Mouse (Mus musculus): ENCODE results near the gene Gzmm. TPM values are rescaled to one million over a fixed set of nuclear protein-coding genes. Genes with fewer than 3 reads are reported as not detected.

Gzmm gene
- total RNA-seq (2023), result 3.1 TPM

DNA sequence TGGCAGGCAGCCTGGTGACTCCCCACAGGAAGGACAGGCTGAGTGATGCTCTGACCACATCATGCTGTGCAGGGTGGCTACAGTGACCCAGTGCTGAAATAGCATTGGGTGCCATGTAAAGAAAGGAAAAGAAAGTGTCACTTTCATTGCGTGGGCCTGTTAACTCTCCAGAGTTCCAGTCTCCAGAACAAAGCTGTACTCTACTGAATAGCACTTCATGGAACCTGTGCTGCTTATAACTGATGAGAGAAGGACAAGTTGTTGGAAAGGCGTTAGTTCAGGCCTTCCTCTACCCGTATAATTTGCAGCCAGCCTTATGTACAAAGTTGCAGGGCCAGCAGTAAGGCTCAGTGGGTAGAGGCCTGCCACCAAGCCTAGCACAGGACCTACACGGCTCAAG, at the start of gene Gzmm:
Gene Gzmm (plus strand): TSS at position 301 of the 400 bp plus-strand sequence.

DNA sequence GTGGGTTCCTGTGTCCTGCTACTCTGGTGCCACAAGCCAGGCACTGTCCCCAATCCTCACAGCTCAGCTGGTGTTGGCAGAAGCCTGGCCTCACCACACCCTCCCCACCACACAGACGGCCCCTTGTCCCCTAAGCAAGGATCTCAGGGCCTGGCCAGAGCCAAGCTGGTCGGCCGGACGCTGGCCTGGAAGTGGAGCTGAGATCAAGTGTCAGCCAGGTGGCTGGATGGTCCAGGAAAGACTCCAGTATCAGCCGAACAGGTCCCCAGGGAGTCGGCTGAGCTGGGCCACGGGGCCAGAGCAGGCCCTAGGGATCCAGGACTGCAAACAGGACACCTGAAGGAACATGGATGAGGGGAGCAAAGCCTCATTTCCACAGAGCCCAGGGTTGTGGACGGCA, 43.1 kb upstream of the Gzmm start, which contains the start of gene Odf3l2:
Gene Odf3l2 (minus strand): TSS at position 28 of the 400 bp plus-strand sequence.

DNA sequence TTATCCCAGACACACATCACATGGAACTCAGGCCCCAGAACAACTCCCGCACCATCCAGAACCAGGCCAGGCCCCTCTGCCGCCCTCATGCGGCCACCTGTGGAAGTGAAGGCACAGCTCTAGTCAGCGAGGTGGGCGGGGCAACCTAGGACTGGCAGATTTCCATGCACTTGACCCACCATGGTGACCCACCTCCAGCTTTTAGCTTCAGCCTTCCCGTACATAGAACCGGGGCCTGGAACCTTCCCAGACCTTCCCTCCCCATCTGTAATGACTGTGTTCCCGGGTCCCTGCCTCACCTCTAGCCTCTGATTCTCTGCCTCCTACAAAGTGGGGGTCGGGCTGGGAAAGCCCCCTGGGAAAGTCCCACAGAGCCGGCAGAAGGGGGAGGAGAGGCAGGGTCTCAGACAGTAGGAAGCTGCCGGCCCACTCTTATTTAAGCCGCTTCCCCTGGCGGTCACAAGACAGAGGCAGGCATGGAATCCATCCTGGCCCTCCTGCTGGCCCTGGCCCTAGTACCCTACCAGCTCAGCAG, 24.6 kb upstream of the Gzmm start, which contains the start of gene Madcam1:
Gene Madcam1 (plus strand): TSS at position 429 of the 535 bp plus-strand sequence.

DNA sequence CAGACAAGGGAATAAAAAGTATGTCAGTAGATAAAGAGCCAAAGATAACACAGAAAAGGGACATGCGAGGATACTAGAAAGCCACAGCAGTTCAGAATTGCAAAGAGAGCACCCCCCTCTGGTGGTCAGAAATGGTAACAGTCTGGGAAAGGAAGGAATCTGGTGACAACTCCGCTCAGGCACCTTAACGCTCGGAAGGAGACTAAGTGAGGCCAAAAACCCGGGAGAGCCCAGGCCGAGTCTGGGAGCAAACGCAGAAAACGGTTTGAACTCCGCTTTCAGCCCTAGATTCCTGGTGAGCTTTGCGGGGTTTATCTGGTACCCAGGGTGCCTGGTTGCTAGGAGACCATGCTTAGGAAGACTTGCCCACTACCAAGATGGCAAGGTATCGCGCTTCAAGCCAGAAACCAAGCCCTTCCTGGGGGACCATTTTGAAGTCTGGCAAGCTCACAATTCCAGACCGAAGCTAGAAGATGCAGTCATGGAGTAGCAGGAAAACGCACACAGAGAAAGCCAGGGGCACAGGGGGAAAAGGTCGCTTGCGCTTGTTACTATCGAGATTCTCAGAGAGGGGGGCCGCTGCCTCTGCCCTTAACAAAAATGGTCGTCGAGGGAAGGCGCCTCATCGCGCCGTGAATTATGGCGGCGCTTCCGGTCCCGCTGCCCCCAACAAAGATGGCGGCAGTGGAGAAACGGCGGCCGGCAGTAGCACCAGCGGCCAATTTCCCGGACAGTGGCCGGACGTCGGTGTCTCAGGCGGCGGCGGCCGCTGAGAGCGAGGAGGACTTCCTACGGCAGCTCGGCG, 19.8 kb upstream of the Gzmm start, which contains the start of gene Tpgs1:
Gene Tpgs1 (plus strand): TSS at position 599 of the 805 bp plus-strand sequence.

DNA sequence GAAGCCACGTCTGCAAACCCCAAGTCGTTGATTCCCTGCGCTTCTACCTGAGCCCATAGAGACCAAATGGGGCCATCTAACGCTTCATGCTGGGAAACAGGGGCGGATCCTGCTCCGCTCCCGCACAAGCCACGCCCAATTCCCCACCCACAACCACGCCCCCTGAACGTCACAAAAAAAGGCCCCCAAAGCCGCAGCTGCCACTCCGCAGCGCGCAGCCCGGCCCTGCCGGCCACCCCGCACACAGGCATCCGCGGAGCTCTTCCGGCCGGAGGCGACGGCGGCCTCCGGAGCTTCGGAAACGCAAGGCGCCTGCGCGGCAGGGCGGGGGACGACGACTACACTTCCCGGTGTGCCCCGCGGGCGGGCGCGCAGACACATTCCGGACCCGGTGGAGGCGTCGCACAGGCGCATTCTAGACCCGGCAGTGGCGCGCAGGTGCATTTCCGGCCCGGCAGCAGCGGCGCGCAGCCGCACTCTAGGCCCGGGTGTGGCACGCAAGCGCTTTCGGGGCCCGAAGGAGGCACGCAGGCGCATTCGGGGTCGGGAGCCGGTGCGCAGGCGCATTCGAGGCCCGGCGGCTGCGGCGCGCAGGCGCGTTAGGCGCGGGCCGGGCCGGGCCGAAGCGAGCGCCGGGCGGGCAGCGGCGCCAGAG, 7.1 kb upstream of the Gzmm start, which contains the start of gene Cdc34:
Gene Cdc34 (plus strand): TSS at position 605 of the 655 bp plus-strand sequence.

DNA sequence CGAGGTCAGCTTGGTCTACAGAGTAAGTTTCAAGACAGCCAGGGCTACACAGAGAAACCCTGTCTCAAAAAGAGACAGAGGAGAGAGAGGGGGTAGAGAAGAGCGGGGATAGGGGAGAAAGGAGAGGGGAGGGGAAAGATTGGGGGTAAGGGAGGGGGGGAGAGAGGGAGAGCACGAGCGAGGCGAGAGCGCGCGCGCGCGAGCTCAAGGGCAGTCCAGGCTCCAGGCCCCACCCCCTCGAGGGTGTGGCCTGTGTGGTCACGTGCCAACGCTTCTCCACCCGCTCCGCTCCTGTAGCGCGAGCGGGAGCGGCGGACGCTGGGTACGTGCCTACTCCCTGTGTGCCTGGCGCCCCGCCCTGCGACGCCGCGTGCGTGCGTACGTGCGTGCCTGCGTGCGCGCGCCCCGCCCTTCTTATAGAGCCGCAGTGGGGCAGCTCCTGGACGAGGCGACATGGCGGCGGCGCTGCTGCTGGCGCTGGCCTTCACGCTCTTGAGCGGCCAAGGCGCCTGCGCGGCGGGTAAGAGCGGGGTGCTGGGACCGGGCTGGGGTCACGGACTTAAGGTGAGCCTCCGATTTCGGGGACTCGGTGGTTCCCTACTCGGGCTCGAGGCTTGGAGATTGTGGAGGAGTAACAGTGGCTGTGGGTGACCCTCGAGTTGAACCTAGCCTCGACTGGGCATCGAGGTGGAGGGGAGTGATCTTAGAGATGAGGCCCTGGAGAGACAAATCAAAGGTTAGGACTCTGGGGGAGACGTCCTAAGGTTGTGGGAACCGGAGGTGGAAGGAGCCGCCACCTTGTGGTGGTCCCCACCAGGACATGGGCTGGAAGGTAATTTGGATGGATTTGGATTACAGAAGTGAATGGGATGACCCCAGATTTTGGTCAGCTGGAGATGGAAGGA, 15.5 kb downstream of the Gzmm start, which contains the start of gene Bsg:
Gene Bsg (plus strand): TSS at position 427 of the 905 bp plus-strand sequence.

DNA sequence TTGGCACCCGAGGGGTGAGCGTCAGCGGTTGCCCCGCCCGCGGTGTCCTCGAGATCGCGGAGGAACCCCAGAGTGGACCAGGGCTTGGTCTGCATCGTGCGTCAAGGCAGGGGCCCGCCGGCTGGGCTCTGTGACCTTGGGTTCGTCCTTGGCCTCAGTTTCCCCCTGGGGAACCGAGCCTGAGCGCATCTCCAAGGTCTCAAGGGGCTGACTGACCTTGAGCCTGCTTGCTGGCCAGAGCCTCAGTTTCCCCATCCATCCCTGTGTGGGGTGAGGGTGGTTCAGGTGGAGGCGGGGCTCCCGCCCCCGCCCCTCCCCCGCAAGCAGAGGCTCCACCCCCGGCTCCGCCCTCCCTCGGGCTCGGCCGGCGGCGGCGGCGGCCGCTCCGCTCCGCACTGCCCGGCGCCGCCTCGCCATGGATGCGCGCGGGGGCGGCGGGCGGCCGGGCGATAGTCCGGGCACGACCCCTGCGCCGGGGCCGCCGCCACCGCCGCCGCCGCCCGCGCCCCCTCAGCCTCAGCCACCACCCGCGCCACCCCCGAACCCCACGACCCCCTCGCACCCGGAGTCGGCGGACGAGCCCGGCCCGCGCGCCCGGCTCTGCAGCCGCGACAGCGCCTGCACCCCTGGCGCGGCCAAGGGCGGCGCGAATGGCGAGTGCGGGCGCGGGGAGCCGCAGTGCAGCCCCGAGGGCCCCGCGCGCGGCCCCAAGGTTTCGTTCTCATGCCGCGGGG, 27.6 kb downstream of the Gzmm start, which contains the start of gene Hcn2:
Gene Hcn2 (plus strand): TSS at position 381 of the 734 bp plus-strand sequence.

Other genes starting within 250 kb of the Gzmm start
- not detected for gene Vmn2r83, start 220.3 kb upstream of the Gzmm start, total RNA-seq (2023)
- gene Plpp2, start 155.2 kb upstream of the Gzmm start, total RNA-seq (2023), result 1.7 TPM
- gene Mier2, start 133.8 kb upstream of the Gzmm start, total RNA-seq (2023), result 47.6 TPM
- not detected for gene Theg, start 101.7 kb upstream of the Gzmm start, total RNA-seq (2023)
- not detected for gene C2cd4c, start 75.0 kb upstream of the Gzmm start, total RNA-seq (2023)
- not detected for gene Shc2, start 51.1 kb upstream of the Gzmm start, total RNA-seq (2023)
- not detected for gene Odf3l2, start 43.3 kb upstream of the Gzmm start, total RNA-seq (2023)
- gene Madcam1, start 24.5 kb upstream of the Gzmm start, total RNA-seq (2023), result not detected
- 16.9 TPM for gene Tpgs1, start 19.7 kb upstream of the Gzmm start, total RNA-seq (2023)
- 74.7 TPM for gene Cdc34, start 6.8 kb upstream of the Gzmm start, total RNA-seq (2023)
- 108 TPM for gene Bsg, start 15.5 kb downstream of the Gzmm start, total RNA-seq (2023)
- not detected for gene Hcn2, start 27.6 kb downstream of the Gzmm start, total RNA-seq (2023)
- gene Polrmt, start 57.6 kb downstream of the Gzmm start, total RNA-seq (2023), result 71.2 TPM
- gene Fgf22, start 66.1 kb downstream of the Gzmm start, total RNA-seq (2023), result not detected
- 62.8 TPM for gene Rnf126, start 77.9 kb downstream of the Gzmm start, total RNA-seq (2023)
- gene Fstl3, start 88.3 kb downstream of the Gzmm start, total RNA-seq (2023), result 1.1 TPM
- not detected for gene Prss57, start 101.9 kb downstream of the Gzmm start, total RNA-seq (2023)
- 5.8 TPM for gene Palm, start 104.6 kb downstream of the Gzmm start, total RNA-seq (2023)
- not detected for gene Misp, start 132.0 kb downstream of the Gzmm start, total RNA-seq (2023)
- gene Ptbp1, start 165.4 kb downstream of the Gzmm start, total RNA-seq (2023), result 606 TPM
- gene Prtn3, start 185.5 kb downstream of the Gzmm start, total RNA-seq (2023), result not detected
- gene Plppr3, start 185.6 kb downstream of the Gzmm start, total RNA-seq (2023), result not detected
- not detected for gene Elane, start 197.2 kb downstream of the Gzmm start, total RNA-seq (2023)
- gene Cfd, start 201.8 kb downstream of the Gzmm start, total RNA-seq (2023), result not detected
- 61.6 TPM for gene Med16, start 219.9 kb downstream of the Gzmm start, total RNA-seq (2023)
- not detected for gene Gm26602, start 221.8 kb downstream of the Gzmm start, total RNA-seq (2023)
- 0.73 TPM for gene Kiss1r, start 228.0 kb downstream of the Gzmm start, total RNA-seq (2023)
- gene R3hdm4, start 232.2 kb downstream of the Gzmm start, total RNA-seq (2023), result 102 TPM
- gene Arid3a, start 238.0 kb downstream of the Gzmm start, total RNA-seq (2023), result 7.3 TPM

All from CD8-positive naive resting alpha-beta T cell, adult 57 days (primary cell).